Mouse (Mus musculus): ENCODE measurements around the gene Appbp2. TPM values are rescaled to one million over a fixed set of nuclear protein-coding genes. Genes with fewer than 3 reads are reported as not detected.

The Appbp2 gene
- polyA plus RNA-seq, 1 experiment: 8.5 TPM

DNA sequence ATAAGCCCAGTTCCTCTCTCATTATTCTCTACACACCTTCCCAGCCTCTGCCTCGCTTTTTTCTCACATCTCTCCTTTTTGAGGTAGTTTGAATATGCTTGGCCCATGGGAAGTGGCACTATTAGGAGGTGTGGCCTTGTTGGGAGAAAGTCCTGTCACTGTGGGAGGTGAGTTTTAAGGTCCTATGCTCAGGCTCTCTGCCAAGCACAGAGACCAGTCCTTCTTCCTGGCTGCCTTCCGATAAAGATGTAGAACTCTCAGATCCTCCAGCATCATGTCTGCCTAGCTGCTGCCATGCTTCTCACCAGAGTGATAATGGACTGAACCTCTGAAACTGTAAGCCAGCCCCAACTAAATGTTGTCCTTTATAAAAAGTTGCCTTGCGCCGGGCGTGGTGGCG lies 12.4 kb downstream of the Appbp2 start:
- Histone ChIP-seq H3ac (ENCODE audit: control insufficient read depth, insufficient read length) (no peak overlapping the region), H3K4me3 (no peak overlapping the region), H3K4me2 (ENCODE audit: low read depth) (no peak overlapping the region), H3K36me3 (ENCODE audit: control insufficient read depth, insufficient read depth) (no peaks in the 10 kb centered on the region), H3K79me2 (ENCODE audit: control insufficient read depth, insufficient read depth) (peaks cover 99% of the 10 kb centered on the region), H3K27me3 (ENCODE audit: control insufficient read depth, insufficient read depth, insufficient read length) (no peaks in the 10 kb centered on the region)
- TF ChIP-seq MYOG (IDR thresholded peaks at IDR 0.05; ENCODE audit: control insufficient read depth in 1 of 3, insufficient read depth in 1 of 3, insufficient read length in 2 of 3, low read depth in 2 of 3) (no peak), POLR2AphosphoS2 (IDR thresholded peaks at IDR 0.05; ENCODE audit: insufficient read length, low read depth) (no peak), SRF (IDR thresholded peaks at IDR 0.05; ENCODE audit: control insufficient read depth, insufficient read length, low read depth) (no peak), MAX (IDR thresholded peaks at IDR 0.05; ENCODE audit: low read depth) (no peak), MYOD1 (IDR thresholded peaks at IDR 0.05; ENCODE audit: control insufficient read depth in 1 of 3, insufficient read length in 2 of 3, low read depth in 2 of 3) (no peak), POLR2A (IDR thresholded peaks at IDR 0.05; ENCODE audit: insufficient read length, low read depth) (no peak), TCF12 (IDR thresholded peaks at IDR 0.05; ENCODE audit: insufficient read depth, poor library complexity, severe bottlenecking) (no peak), TCF3 (IDR thresholded peaks at IDR 0.05; ENCODE audit: insufficient read length, low read depth) (no peak)

DNA sequence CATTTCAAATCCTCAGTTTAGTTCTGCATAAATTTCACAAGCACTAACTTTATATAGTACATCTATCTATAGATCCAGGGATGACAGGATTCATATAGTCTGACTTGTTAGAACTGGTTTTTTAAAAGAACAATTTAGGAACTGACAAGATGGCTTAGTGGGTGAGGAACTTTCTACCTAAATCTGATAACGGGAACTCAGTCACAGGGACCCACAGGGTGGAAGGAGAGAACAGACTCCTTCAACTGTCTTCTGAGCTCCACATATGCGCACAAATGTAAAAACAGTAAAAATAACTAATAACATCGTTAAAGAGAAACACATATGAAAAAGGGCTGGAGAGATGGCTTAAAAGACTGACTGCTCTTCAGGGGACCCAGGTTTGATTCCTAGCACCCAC lies 15.9 kb downstream of the Appbp2 start:
- Histone ChIP-seq H3K4me3 (no peak overlapping the region), H3ac (ENCODE audit: control insufficient read depth, insufficient read length) (no peak overlapping the region), H3K36me3 (ENCODE audit: control insufficient read depth, insufficient read depth) (peaks cover 15% of the 10 kb centered on the region), H3K27me3 (ENCODE audit: control insufficient read depth, insufficient read depth, insufficient read length) (no peaks in the 10 kb centered on the region), H3K4me2 (ENCODE audit: low read depth) (no peak overlapping the region), H3K79me2 (ENCODE audit: control insufficient read depth, insufficient read depth) (peaks cover 71% of the 10 kb centered on the region)
- TF ChIP-seq REST (IDR thresholded peaks at IDR 0.05; ENCODE audit: insufficient read depth, insufficient read length) (no peak), MYOD1 (IDR thresholded peaks at IDR 0.05; ENCODE audit: control insufficient read depth in 1 of 3, insufficient read length in 2 of 3, low read depth in 2 of 3) (no peak), E2F4 (IDR thresholded peaks at IDR 0.05; ENCODE audit: insufficient read depth) (no peak), USF1 (IDR thresholded peaks at IDR 0.05; ENCODE audit: low read depth) (no peak), POLR2AphosphoS2 (IDR thresholded peaks at IDR 0.05; ENCODE audit: insufficient read length, low read depth) (no peak), MAX (IDR thresholded peaks at IDR 0.05; ENCODE audit: low read depth) (no peak)

GRCm38 (mm10) chr11:85214679-85215078 lies 20.3 kb downstream of the Appbp2 start:
- Histone ChIP-seq H3K27me3 (ENCODE audit: control insufficient read depth, insufficient read depth, insufficient read length) (no peaks in the 10 kb centered on the region), H3K79me2 (ENCODE audit: control insufficient read depth, insufficient read depth) (peaks cover 28% of the 10 kb centered on the region), H3K4me3 (no peak overlapping the region), H3K4me2 (ENCODE audit: low read depth) (no peak overlapping the region), H3ac (ENCODE audit: control insufficient read depth, insufficient read length) (no peak overlapping the region), H3K36me3 (ENCODE audit: control insufficient read depth, insufficient read depth) (peaks cover 42% of the 10 kb centered on the region)
- TF ChIP-seq TCF12 (IDR thresholded peaks at IDR 0.05; ENCODE audit: insufficient read depth, poor library complexity, severe bottlenecking) (no peak), TCF3 (IDR thresholded peaks at IDR 0.05; ENCODE audit: insufficient read length, low read depth) (no peak), CEBPB (IDR thresholded peaks at IDR 0.05; ENCODE audit: insufficient read depth, poor library complexity, severe bottlenecking) (no peak), USF1 (IDR thresholded peaks at IDR 0.05; ENCODE audit: low read depth) (no peak), MAX (IDR thresholded peaks at IDR 0.05; ENCODE audit: low read depth) (no peak), SRF (IDR thresholded peaks at IDR 0.05; ENCODE audit: control insufficient read depth, insufficient read length, low read depth) (no peak), POLR2AphosphoS2 (IDR thresholded peaks at IDR 0.05; ENCODE audit: insufficient read length, low read depth) (no peak), MYOG (IDR thresholded peaks at IDR 0.05; ENCODE audit: control insufficient read depth in 1 of 3, insufficient read depth in 1 of 3, insufficient read length in 2 of 3, low read depth in 2 of 3) (no peak), POLR2A (IDR thresholded peaks at IDR 0.05; ENCODE audit: insufficient read length, low read depth) (no peak)

DNA sequence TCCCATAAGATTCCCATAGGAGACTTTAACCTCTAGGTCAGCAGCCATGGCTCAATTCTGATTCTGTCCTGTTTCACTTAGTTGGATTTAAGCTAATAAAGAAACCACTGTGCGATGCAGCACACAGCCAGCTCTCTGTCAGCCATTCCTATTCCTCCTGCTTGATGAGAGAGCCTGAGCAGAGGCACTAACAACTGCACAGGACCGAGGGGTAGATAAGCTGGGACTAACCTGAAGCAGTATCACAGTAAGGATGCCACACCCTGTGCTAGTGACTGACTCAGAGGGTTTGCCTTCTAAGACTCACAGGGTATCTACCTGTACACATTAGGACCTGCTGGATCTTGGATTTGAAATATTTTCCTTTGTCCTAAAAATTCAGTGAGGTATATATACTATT lies 21.7 kb downstream of the Appbp2 start:
- Histone ChIP-seq H3K36me3 (ENCODE audit: control insufficient read depth, insufficient read depth) (peaks cover 55% of the 10 kb centered on the region), H3K27me3 (ENCODE audit: control insufficient read depth, insufficient read depth, insufficient read length) (no peaks in the 10 kb centered on the region), H3K4me3 (no peak overlapping the region), H3ac (ENCODE audit: control insufficient read depth, insufficient read length) (no peak overlapping the region), H3K79me2 (ENCODE audit: control insufficient read depth, insufficient read depth) (peaks cover 13% of the 10 kb centered on the region), H3K4me2 (ENCODE audit: low read depth) (no peak overlapping the region)
- TF ChIP-seq POLR2A (IDR thresholded peaks at IDR 0.05; ENCODE audit: insufficient read length, low read depth) (no peak), REST (IDR thresholded peaks at IDR 0.05; ENCODE audit: insufficient read depth, insufficient read length) (no peak), MYOD1 (IDR thresholded peaks at IDR 0.05; ENCODE audit: control insufficient read depth in 1 of 3, insufficient read length in 2 of 3, low read depth in 2 of 3) (no peak), TCF3 (IDR thresholded peaks at IDR 0.05; ENCODE audit: insufficient read length, low read depth) (no peak), TCF12 (IDR thresholded peaks at IDR 0.05; ENCODE audit: insufficient read depth, poor library complexity, severe bottlenecking) (no peak), MYOG (IDR thresholded peaks at IDR 0.05; ENCODE audit: control insufficient read depth in 1 of 3, insufficient read depth in 1 of 3, insufficient read length in 2 of 3, low read depth in 2 of 3) (no peak), MAX (IDR thresholded peaks at IDR 0.05; ENCODE audit: low read depth) (no peak), CEBPB (IDR thresholded peaks at IDR 0.05; ENCODE audit: insufficient read depth, poor library complexity, severe bottlenecking) (no peak), POLR2AphosphoS2 (IDR thresholded peaks at IDR 0.05; ENCODE audit: insufficient read length, low read depth) (no peak), USF1 (IDR thresholded peaks at IDR 0.05; ENCODE audit: low read depth) (no peak)

GRCm38 (mm10) chr11:85211151-85211550 lies 23.8 kb downstream of the Appbp2 start:
- H3K36me3 ChIP-seq (ENCODE audit: control insufficient read depth, insufficient read depth): peaks cover 67% of the 10 kb centered on the region
- H3K27me3 ChIP-seq (ENCODE audit: control insufficient read depth, insufficient read depth, insufficient read length): no peaks in the 10 kb centered on the region
- H3K79me2 ChIP-seq (ENCODE audit: control insufficient read depth, insufficient read depth): no peaks in the 10 kb centered on the region
- H3K4me3 ChIP-seq: no peak overlapping the region
- no peak overlapping the region for H3K4me2 ChIP-seq (ENCODE audit: low read depth)
- no peak overlapping the region for H3ac ChIP-seq (ENCODE audit: control insufficient read depth, insufficient read length)
- TF ChIP-seq E2F4 (IDR thresholded peaks at IDR 0.05; ENCODE audit: insufficient read depth): no peak
- TF ChIP-seq USF1 (IDR thresholded peaks at IDR 0.05; ENCODE audit: low read depth): no peak
- TF ChIP-seq SRF (IDR thresholded peaks at IDR 0.05; ENCODE audit: control insufficient read depth, insufficient read length, low read depth): no peak
- no peak for TF ChIP-seq CEBPB (IDR thresholded peaks at IDR 0.05; ENCODE audit: insufficient read depth, poor library complexity, severe bottlenecking)
- TF ChIP-seq TCF12 (IDR thresholded peaks at IDR 0.05; ENCODE audit: insufficient read depth, poor library complexity, severe bottlenecking): no peak
- TF ChIP-seq REST (IDR thresholded peaks at IDR 0.05; ENCODE audit: insufficient read depth, insufficient read length): no peak
- TF ChIP-seq TCF3 (IDR thresholded peaks at IDR 0.05; ENCODE audit: insufficient read length, low read depth): no peak
- no peak for TF ChIP-seq MYOG (IDR thresholded peaks at IDR 0.05; ENCODE audit: control insufficient read depth in 1 of 3, insufficient read depth in 1 of 3, insufficient read length in 2 of 3, low read depth in 2 of 3)
